Mouse (Mus musculus) urinary bladder, adult 18-20 months (tissue): ENCODE measurements around the gene Nol8.

Experiments
- DNase-seq, 2 experiments: peaks; one replicate each; pipeline ENCODE4 v3.0.0; 2022; ENCODE audit warnings: low spot score in 2 of 2, mixed read lengths in 2 of 2

The Nol8 gene

GRCm38 (mm10) chr13:49652481-49653179 is at the start of gene Nol8, which contains the start of gene Cenpp:
Gene Nol8, plus strand, starts transcription at chr13:49653078.
Gene Cenpp, minus strand, starts transcription at chr13:49652785.
- DNase-seq, result peak; percentile 95 to 99

- DNase-seq, result no peak
Measured at GRCm38 (mm10) chr13:49603603-49604002, 49.3 kb upstream of the Nol8 start.

- peak in 1 of 2 experiments; percentile 22 for DNase-seq
Measured at GRCm38 (mm10) chr13:49607714-49608113, 45.2 kb upstream of the Nol8 start, which contains the start of gene Ogn. Gene Ogn, plus strand, starts transcription at chr13:49608046.

GRCm38 (mm10) chr13:49608589-49609322 is 44.1 kb upstream of the Nol8 start:
- no peak for DNase-seq

GRCm38 (mm10) chr13:49617021-49617420 is 35.9 kb upstream of the Nol8 start:
- no peak for DNase-seq

GRCm38 (mm10) chr13:49618365-49618764 is 34.5 kb upstream of the Nol8 start:
- no peak for DNase-seq

GRCm38 (mm10) chr13:49623216-49623615 is 29.7 kb upstream of the Nol8 start:
- DNase-seq, result no peak

GRCm38 (mm10) chr13:49628167-49628566 is 24.7 kb upstream of the Nol8 start:
- DNase-seq, result no peak

GRCm38 (mm10) chr13:49629076-49629475 is 23.8 kb upstream of the Nol8 start:
- no peak for DNase-seq

GRCm38 (mm10) chr13:49639965-49640364 is 12.9 kb upstream of the Nol8 start:
- DNase-seq, result no peak

GRCm38 (mm10) chr13:49642650-49643049 is 10.2 kb upstream of the Nol8 start:
- DNase-seq, result no peak

GRCm38 (mm10) chr13:49643669-49644362 is 9.1 kb upstream of the Nol8 start:
- DNase-seq, result no peak

- no peak for DNase-seq
Measured at GRCm38 (mm10) chr13:49644731-49645529, 7.9 kb upstream of the Nol8 start.

- DNase-seq, result no peak
Measured at GRCm38 (mm10) chr13:49646019-49646418, 6.9 kb upstream of the Nol8 start.

GRCm38 (mm10) chr13:49651136-49651535 is 1.7 kb upstream of the Nol8 start:
- DNase-seq, result no peak

- DNase-seq, result no peak
Measured at GRCm38 (mm10) chr13:49651781-49652351, 1.0 kb upstream of the Nol8 start.

- peak in 1 of 2 experiments; percentile 43 for DNase-seq
Measured at GRCm38 (mm10) chr13:49653180-49653541, 283 bp downstream of the Nol8 start.

GRCm38 (mm10) chr13:49677793-49678192 is 24.9 kb downstream of the Nol8 start:
- DNase-seq, result no peak

GRCm38 (mm10) chr13:49681351-49682232 is 28.7 kb downstream of the Nol8 start, which contains the start of gene Iars:
Gene Iars, plus strand, starts transcription at chr13:49682100.
- peak; percentile 99 for DNase-seq

- no peak for DNase-seq
Measured at GRCm38 (mm10) chr13:49682233-49682846, 29.5 kb downstream of the Nol8 start.
